Mouse (Mus musculus) neutrophil, adult 83 days (primary cell): ENCODE results near the gene Rhbdd2. TPM values are rescaled to one million over a fixed set of nuclear protein-coding genes. Genes with fewer than 3 reads are reported as not detected.

ENCODE experiments used
- total RNA-seq, 2 experiments: library from RNA; stranded (reverse); gene quantifications; one replicate each; pipeline ENCODE4 v1.2.4; 2023

The Rhbdd2 gene
- total RNA-seq: 1 to 10 TPM; 6.9 to 7.8 TPM

DNA sequence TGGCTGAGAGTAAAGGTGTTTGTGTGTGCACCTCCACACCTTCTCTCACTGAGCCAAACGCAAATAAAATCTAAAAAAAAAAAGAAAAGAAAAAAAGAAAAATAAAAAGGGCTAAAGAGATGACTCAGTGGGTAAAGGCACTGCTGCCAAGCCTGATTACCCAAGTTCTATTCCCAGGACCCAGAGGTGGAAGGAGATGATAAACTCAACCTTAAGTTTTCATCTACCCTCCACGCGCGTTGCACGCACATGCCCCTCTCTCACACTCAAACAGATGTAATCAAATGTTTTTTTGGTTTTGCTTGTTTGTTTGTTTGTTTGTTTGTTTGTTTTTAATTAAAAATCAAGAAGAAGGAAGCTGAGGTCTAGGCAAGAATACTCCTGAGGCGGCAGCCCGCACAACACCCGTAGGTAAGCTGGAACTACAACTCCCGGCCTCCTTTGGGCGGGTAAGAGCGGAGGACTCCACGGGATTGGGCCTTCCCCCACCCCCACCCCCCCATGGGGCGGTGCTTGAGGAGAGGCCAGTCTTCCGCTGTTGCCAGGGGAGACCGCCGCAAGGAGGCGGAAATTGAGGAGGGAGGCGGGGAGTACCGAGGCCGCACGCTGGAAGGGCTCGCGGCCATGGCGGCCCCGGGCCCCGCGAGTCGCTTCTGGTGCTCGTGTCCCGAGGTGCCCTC lies at the start of gene Rhbdd2:
Gene Rhbdd2, plus strand, starts transcription at position 502 of the 680 bp plus-strand sequence.

DNA sequence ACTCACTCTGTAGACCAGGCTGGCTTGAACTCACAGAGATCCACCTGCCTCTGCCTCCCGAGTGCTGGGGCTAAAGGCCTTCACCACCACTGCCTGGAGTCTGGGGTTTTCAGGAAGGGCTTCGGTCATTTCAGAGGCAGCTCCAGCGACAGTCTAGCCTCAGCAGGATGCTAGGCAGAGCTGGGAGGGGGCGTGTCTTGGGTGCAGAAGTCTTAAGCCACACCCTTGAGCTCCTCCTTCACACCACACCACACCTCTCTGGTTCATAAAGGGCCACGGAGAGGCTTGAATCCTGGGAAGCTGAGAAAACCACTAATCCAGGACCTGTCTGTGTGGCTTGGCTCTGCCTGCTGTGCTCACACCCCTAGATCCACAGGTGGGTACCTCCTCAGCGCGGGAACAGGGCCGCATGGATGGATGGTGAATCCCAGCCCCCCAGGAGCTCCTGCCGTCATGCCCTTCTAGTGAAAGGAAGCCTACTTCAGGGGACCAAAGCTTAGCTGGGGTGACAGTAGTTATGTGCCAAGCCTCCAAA lies 37.4 kb downstream of the Rhbdd2 start, which contains the start of gene Por:
Gene Por, plus strand, starts transcription at position 293 of the 535 bp plus-strand sequence.

Other genes starting within 250 kb of the Rhbdd2 start
- gene Pom121, start 238.1 kb upstream of the Rhbdd2 start, total RNA-seq: 10 to 100 TPM; 29.9 to 31.0 TPM
- 10 to 100 TPM; 36.7 to 41.4 TPM for gene Hip1, start 87.5 kb upstream of the Rhbdd2 start, total RNA-seq
- not detected for gene Ccl26, start 69.0 kb upstream of the Rhbdd2 start, total RNA-seq
- under 1 TPM; 0.57 to 0.82 TPM for gene Ccl24, start 59.6 kb upstream of the Rhbdd2 start, total RNA-seq
- 100 to 1,000 TPM; 106 to 109 TPM for gene Por, start 37.4 kb downstream of the Rhbdd2 start, total RNA-seq
- 10 to 100 TPM; 22.4 to 27.5 TPM for gene Tmem120a, start 111.8 kb downstream of the Rhbdd2 start, total RNA-seq
- under 1 TPM; 0.33 to 0.72 TPM for gene Styxl1, start 145.8 kb downstream of the Rhbdd2 start, total RNA-seq
- gene Mdh2, start 145.9 kb downstream of the Rhbdd2 start, total RNA-seq: 100 to 1,000 TPM; 231 to 250 TPM
- gene Srrm3, start 174.3 kb downstream of the Rhbdd2 start, total RNA-seq: not detected